Mouse (Mus musculus): ENCODE data around the gene Map1s. TPM values are rescaled to one million over a fixed set of nuclear protein-coding genes. Genes with fewer than 3 reads are reported as not detected.

The Map1s gene
- polyA plus RNA-seq, 1 experiment, result 58.4 TPM

- H3K4me3 ChIP-seq (replicated peaks; ENCODE audit: extremely low read depth, low read depth, low read length), result peak overlapping the region; percentile 63
- WGBS, result 7% methylated on average over 8 of the region's 8 CpGs
- no peak for TF ChIP-seq CTCF (IDR thresholded peaks at IDR 0.05; ENCODE audit: insufficient read depth, low read length)
- TF ChIP-seq POLR2A (IDR thresholded peaks at IDR 0.05; ENCODE audit: borderline replicate concordance, extremely low read depth, low read depth, low read length), result no peak
- peaks cover 11% of the 10 kb centered on the region; the same call in 1 of the 2 replicates for H3K4me1 ChIP-seq (ENCODE audit: control insufficient read depth, insufficient read depth, low read length)
- DNase-seq, result no peak
These were observed 285 bp upstream of the Map1s start for GRCm38 (mm10) chr8:70905463-70905830.

GRCm38 (mm10) chr8:70907518-70907917 is 1.8 kb downstream of the Map1s start:
- no peak for TF ChIP-seq POLR2A (IDR thresholded peaks at IDR 0.05; ENCODE audit: borderline replicate concordance, extremely low read depth, low read depth, low read length)
- no peak for TF ChIP-seq CTCF (IDR thresholded peaks at IDR 0.05; ENCODE audit: insufficient read depth, low read length)
- peaks cover 11% of the 10 kb centered on the region; the same call in 1 of the 2 replicates for H3K4me1 ChIP-seq (ENCODE audit: control insufficient read depth, insufficient read depth, low read length)
- DNase-seq, result no peak
- WGBS, result 88% methylated on average over 2 of the region's 2 CpGs
- H3K4me3 ChIP-seq (replicated peaks; ENCODE audit: extremely low read depth, low read depth, low read length), result no peak overlapping the region

DNA sequence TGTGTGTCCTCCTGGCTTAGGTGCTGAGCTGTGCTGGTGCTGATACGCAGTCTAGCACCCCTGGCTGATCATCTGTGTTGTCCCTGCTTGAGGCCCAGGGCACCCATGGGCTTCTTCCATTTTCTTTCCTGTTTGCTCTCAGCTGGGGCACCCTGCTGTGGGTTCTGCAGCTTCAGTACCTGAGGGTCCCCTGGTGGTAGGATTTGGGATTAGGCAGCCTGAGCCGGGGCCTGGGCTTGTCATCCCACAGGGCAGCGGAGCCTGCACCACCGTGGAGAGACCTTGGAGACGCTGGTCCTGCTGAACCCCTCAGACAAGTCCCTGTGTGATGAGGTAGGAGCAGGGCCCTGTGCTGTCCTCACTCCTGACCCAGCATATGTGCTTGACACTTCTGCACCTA is 5.9 kb downstream of the Map1s start:
- DNase-seq, result no peak
- H3K4me1 ChIP-seq (ENCODE audit: control insufficient read depth, insufficient read depth, low read length), result peaks cover 3% of the 10 kb centered on the region; the same call in 1 of the 2 replicates
- TF ChIP-seq POLR2A (IDR thresholded peaks at IDR 0.05; ENCODE audit: borderline replicate concordance, extremely low read depth, low read depth, low read length) (no peak), CTCF (IDR thresholded peaks at IDR 0.05; ENCODE audit: insufficient read depth, low read length) (0 out of 2 replicates have a peak, but pooled peaks have one; percentile 4)
- H3K4me3 ChIP-seq (replicated peaks; ENCODE audit: extremely low read depth, low read depth, low read length), result no peak overlapping the region
- 71% methylated on average over 5 of the region's 5 CpGs for WGBS

DNA sequence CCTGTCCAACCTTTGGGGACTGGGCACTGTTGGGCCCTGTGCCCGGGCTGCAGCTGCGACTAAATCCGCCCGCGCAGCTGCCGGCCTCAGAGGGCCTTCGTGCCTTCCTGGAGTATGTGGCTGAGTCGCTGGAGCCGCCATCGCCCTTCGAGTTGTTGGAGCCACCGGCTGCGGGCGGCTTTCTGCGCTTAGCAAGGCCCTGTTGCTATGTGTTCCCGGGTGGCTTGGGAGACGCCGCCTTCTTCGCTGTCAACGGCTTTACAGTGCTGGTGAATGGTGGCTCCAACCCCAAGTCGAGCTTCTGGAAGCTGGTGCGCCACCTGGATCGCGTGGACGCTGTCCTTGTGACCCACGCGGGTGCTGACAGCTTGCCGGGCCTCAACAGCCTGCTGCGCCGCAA is 7.2 kb downstream of the Map1s start:
- H3K4me1 ChIP-seq (ENCODE audit: control insufficient read depth, insufficient read depth, low read length), result no peaks in the 10 kb centered on the region
- no peak overlapping the region for H3K4me3 ChIP-seq (replicated peaks; ENCODE audit: extremely low read depth, low read depth, low read length)
- 92% methylated on average over 30 of the region's 30 CpGs for WGBS
- no peak for DNase-seq
- TF ChIP-seq POLR2A (IDR thresholded peaks at IDR 0.05; ENCODE audit: borderline replicate concordance, extremely low read depth, low read depth, low read length) (no peak), CTCF (IDR thresholded peaks at IDR 0.05; ENCODE audit: insufficient read depth, low read length) (no peak)

DNA sequence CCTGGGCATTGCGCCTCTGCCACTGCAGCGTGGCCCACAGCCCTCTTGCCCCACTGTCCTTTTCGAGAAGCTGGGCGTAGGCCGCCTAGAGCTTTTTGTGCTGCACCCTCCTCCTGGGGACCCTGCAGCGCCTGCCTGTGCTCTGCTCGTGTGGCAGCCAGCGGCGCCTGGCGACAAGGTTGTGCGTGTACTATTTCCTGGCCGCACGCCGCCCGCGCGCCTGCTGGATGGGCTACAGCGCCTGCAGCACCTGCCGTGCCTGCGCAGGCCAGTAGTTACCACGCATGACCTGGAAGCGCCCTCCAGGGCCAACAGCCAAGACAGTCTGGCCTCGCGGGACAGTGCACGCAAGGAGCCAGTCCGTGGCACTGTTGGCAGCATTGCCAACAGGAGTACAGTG is 7.8 kb downstream of the Map1s start:
- no peak for DNase-seq
- Histone ChIP-seq H3K4me1 (ENCODE audit: control insufficient read depth, insufficient read depth, low read length) (no peaks in the 10 kb centered on the region), H3K4me3 (replicated peaks; ENCODE audit: extremely low read depth, low read depth, low read length) (no peak overlapping the region)
- TF ChIP-seq POLR2A (IDR thresholded peaks at IDR 0.05; ENCODE audit: borderline replicate concordance, extremely low read depth, low read depth, low read length) (no peak), CTCF (IDR thresholded peaks at IDR 0.05; ENCODE audit: insufficient read depth, low read length) (no peak)
- 93% methylated on average over 26 of the region's 26 CpGs for WGBS

DNA sequence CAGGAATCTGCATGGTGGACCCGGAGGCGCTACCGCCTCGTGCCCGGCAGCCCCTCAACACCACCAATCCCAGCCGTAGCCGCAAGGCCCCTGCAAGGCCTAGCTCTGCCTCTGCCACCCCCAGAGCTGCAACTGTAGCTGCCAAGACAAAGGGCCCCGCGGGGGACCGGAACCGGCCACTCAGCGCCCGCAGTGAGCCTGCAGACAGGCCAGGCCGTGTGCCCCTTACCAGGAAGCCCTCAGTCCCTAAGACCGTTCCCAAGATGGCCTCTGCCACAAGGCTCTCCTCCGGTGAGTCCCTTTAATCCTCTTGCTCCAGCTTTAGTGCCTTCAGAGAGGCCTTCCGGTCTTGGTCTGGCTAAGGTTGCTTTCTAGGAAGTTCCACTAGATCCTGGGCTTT is 9.0 kb downstream of the Map1s start:
- DNase-seq, result no peak
- H3K4me1 ChIP-seq (ENCODE audit: control insufficient read depth, insufficient read depth, low read length), result no peaks in the 10 kb centered on the region
- TF ChIP-seq POLR2A (IDR thresholded peaks at IDR 0.05; ENCODE audit: borderline replicate concordance, extremely low read depth, low read depth, low read length) (no peak), CTCF (IDR thresholded peaks at IDR 0.05; ENCODE audit: insufficient read depth, low read length) (no peak)
- WGBS, result 94% methylated on average over 17 of the region's 17 CpGs
- no peak overlapping the region for H3K4me3 ChIP-seq (replicated peaks; ENCODE audit: extremely low read depth, low read depth, low read length)

- H3K4me3 ChIP-seq (replicated peaks; ENCODE audit: extremely low read depth, low read depth, low read length), result no peak overlapping the region
- H3K4me1 ChIP-seq (ENCODE audit: control insufficient read depth, insufficient read depth, low read length), result no peaks in the 10 kb centered on the region
- no peak for DNase-seq
- WGBS, result 74% methylated on average over 9 of the region's 9 CpGs
- TF ChIP-seq CTCF (IDR thresholded peaks at IDR 0.05; ENCODE audit: insufficient read depth, low read length), result no peak
- no peak for TF ChIP-seq POLR2A (IDR thresholded peaks at IDR 0.05; ENCODE audit: borderline replicate concordance, extremely low read depth, low read depth, low read length)
These were observed 14.6 kb downstream of the Map1s start for GRCm38 (mm10) chr8:70920049-70920922.

DNA sequence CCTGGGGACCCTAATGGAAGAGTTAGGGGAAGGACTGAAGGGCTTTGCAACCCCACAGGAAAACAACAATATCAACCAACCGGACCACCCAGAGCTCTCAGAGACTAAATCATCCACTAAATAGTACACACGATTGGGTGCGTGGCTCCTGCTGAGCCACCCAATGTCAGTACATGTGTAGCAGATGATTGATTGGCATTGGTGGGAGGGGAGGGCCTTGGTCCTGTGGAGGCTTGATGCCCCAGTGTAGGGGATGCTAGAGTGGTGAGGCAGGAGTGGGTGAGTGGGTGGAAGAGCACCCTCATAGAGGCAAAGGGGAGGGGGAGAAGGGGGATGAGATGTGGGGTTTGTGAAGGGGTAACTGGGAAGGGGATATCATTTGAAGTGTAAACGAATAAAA is 18.4 kb downstream of the Map1s start:
- WGBS, result 91% methylated on average over 4 of the region's 4 CpGs
- TF ChIP-seq CTCF (IDR thresholded peaks at IDR 0.05; ENCODE audit: insufficient read depth, low read length), result no peak
- TF ChIP-seq POLR2A (IDR thresholded peaks at IDR 0.05; ENCODE audit: borderline replicate concordance, extremely low read depth, low read depth, low read length), result no peak
- no peak overlapping the region for H3K4me3 ChIP-seq (replicated peaks; ENCODE audit: extremely low read depth, low read depth, low read length)
- no peak for DNase-seq
- H3K4me1 ChIP-seq (ENCODE audit: control insufficient read depth, insufficient read depth, low read length), result no peaks in the 10 kb centered on the region

DNA sequence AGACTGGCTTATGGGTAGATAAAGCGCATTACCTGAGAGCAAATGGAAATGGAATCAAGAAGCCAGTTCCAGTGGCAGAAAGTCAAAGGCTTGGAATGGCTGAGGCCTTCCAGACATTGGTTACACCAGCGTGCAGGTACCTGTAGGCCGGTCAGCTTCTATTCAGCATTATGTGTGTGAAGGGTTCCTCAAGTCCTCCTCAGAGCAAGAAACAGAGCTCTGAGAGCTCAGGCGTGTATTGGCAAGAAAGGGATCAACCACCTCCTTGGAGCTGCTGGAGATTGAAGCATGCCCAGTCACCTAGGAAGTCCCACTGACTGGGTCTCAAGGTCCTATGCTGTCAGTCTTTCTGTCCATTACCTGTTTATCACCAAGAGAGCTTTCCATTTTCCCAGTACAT is 20.0 kb downstream of the Map1s start:
- H3K4me3 ChIP-seq (replicated peaks; ENCODE audit: extremely low read depth, low read depth, low read length), result no peak overlapping the region
- DNase-seq, result no peak
- no peaks in the 10 kb centered on the region for H3K4me1 ChIP-seq (ENCODE audit: control insufficient read depth, insufficient read depth, low read length)
- WGBS, result 93% methylated on average over 4 of the region's 4 CpGs
- TF ChIP-seq POLR2A (IDR thresholded peaks at IDR 0.05; ENCODE audit: borderline replicate concordance, extremely low read depth, low read depth, low read length) (no peak), CTCF (IDR thresholded peaks at IDR 0.05; ENCODE audit: insufficient read depth, low read length) (no peak)

DNA sequence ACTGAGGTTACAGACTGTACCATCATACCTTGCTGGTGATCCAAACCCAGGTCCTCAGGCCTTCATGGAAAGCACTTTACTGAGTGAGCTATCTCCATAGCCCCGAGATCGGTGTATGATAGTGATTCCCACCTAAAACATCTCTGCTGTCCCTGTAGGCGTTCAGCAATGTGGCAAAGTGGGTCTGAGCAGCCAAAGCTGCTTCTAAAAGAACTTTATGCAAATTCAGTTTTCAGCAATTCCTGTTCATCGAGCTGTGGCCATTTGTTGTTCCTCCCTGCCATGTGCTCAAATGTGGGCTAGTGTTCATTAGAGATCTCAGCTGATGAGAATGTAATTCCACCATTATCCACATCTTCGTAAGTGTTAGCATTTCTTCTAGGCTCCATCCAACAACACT is 20.7 kb downstream of the Map1s start:
- DNase-seq, result no peak
- TF ChIP-seq CTCF (IDR thresholded peaks at IDR 0.05; ENCODE audit: insufficient read depth, low read length), result no peak
- TF ChIP-seq POLR2A (IDR thresholded peaks at IDR 0.05; ENCODE audit: borderline replicate concordance, extremely low read depth, low read depth, low read length), result no peak
- H3K4me1 ChIP-seq (ENCODE audit: control insufficient read depth, insufficient read depth, low read length), result no peaks in the 10 kb centered on the region
- 90% methylated on average over 5 of the region's 5 CpGs for WGBS
- no peak overlapping the region for H3K4me3 ChIP-seq (replicated peaks; ENCODE audit: extremely low read depth, low read depth, low read length)

Data from lung, adult 2 months (tissue).